Mouse (Mus musculus): ENCODE data around the gene 2900011O08Rik. TPM values are rescaled to one million over a fixed set of nuclear protein-coding genes. Genes with fewer than 3 reads are reported as not detected.

Gene 2900011O08Rik
- polyA plus RNA-seq, 1 experiment, result 260 TPM

- no peak overlapping the region; the same call in 1 of the 2 replicates for H3K27ac ChIP-seq (ENCODE audit: insufficient read depth, low read length)
- peaks cover 12% of the 10 kb centered on the region for H3K4me1 ChIP-seq (ENCODE audit: control insufficient read depth, insufficient read depth, low read length)
- no peak overlapping the region for H3K4me3 ChIP-seq (ENCODE audit: insufficient read depth, low read length)
- no peak for TF ChIP-seq POLR2A (IDR thresholded peaks at IDR 0.05; ENCODE audit: extremely low read depth, insufficient read depth, low read length)
- no peak for TF ChIP-seq CTCF (IDR thresholded peaks at IDR 0.05; ENCODE audit: extremely low read depth, insufficient read depth, low read length)
These were observed 38.9 kb downstream of the 2900011O08Rik start for GRCm38 (mm10) chr16:14025091-14025990.

GRCm38 (mm10) chr16:14029072-14029471 lies 42.7 kb downstream of the 2900011O08Rik start:
- H3K4me1 ChIP-seq (ENCODE audit: control insufficient read depth, insufficient read depth, low read length), result peaks cover 19% of the 10 kb centered on the region
- H3K27ac ChIP-seq (ENCODE audit: insufficient read depth, low read length), result no peak overlapping the region
- H3K4me3 ChIP-seq (ENCODE audit: insufficient read depth, low read length), result no peak overlapping the region
- no peak for TF ChIP-seq CTCF (IDR thresholded peaks at IDR 0.05; ENCODE audit: extremely low read depth, insufficient read depth, low read length)
- no peak for TF ChIP-seq POLR2A (IDR thresholded peaks at IDR 0.05; ENCODE audit: extremely low read depth, insufficient read depth, low read length)

- Histone ChIP-seq H3K4me3 (ENCODE audit: insufficient read depth, low read length) (no peak overlapping the region), H3K4me1 (ENCODE audit: control insufficient read depth, insufficient read depth, low read length) (peaks cover 19% of the 10 kb centered on the region), H3K27ac (ENCODE audit: insufficient read depth, low read length) (peak overlapping the region; percentile 39; the same call in 1 of the 2 replicates)
- no peak for TF ChIP-seq CTCF (IDR thresholded peaks at IDR 0.05; ENCODE audit: extremely low read depth, insufficient read depth, low read length)
- TF ChIP-seq POLR2A (IDR thresholded peaks at IDR 0.05; ENCODE audit: extremely low read depth, insufficient read depth, low read length), result no peak
These were observed 43.4 kb downstream of the 2900011O08Rik start for GRCm38 (mm10) chr16:14029851-14030250.

- TF ChIP-seq POLR2A (IDR thresholded peaks at IDR 0.05; ENCODE audit: extremely low read depth, insufficient read depth, low read length) (no peak), CTCF (IDR thresholded peaks at IDR 0.05; ENCODE audit: extremely low read depth, insufficient read depth, low read length) (no peak)
- Histone ChIP-seq H3K4me3 (ENCODE audit: insufficient read depth, low read length) (no peak overlapping the region), H3K27ac (ENCODE audit: insufficient read depth, low read length) (no peak overlapping the region), H3K4me1 (ENCODE audit: control insufficient read depth, insufficient read depth, low read length) (peaks cover 19% of the 10 kb centered on the region)
These were observed 44.2 kb downstream of the 2900011O08Rik start for GRCm38 (mm10) chr16:14030650-14031049.

GRCm38 (mm10) chr16:14033076-14033475 lies 46.7 kb downstream of the 2900011O08Rik start:
- no peak overlapping the region for H3K4me3 ChIP-seq (ENCODE audit: insufficient read depth, low read length)
- peaks cover 15% of the 10 kb centered on the region for H3K4me1 ChIP-seq (ENCODE audit: control insufficient read depth, insufficient read depth, low read length)
- TF ChIP-seq CTCF (IDR thresholded peaks at IDR 0.05; ENCODE audit: extremely low read depth, insufficient read depth, low read length) (no peak), POLR2A (IDR thresholded peaks at IDR 0.05; ENCODE audit: extremely low read depth, insufficient read depth, low read length) (no peak)

GRCm38 (mm10) chr16:14042421-14042820 lies 56.0 kb downstream of the 2900011O08Rik start:
- Histone ChIP-seq H3K27ac (ENCODE audit: insufficient read depth, low read length) (no peak overlapping the region), H3K4me3 (ENCODE audit: insufficient read depth, low read length) (no peak overlapping the region), H3K4me1 (ENCODE audit: control insufficient read depth, insufficient read depth, low read length) (0 out of 2 replicates have a peak, but pooled peaks cover 1% of the 10 kb centered on the region)
- TF ChIP-seq CTCF (IDR thresholded peaks at IDR 0.05; ENCODE audit: extremely low read depth, insufficient read depth, low read length) (no peak), POLR2A (IDR thresholded peaks at IDR 0.05; ENCODE audit: extremely low read depth, insufficient read depth, low read length) (no peak)

More at GRCm38 (mm10) chr16:14033076-14033475, 46.7 kb downstream of the 2900011O08Rik start:
- no peak overlapping the region for H3K27ac ChIP-seq (ENCODE audit: insufficient read depth, low read length)

GRCm38 (mm10) chr16:14044695-14045094 lies 58.3 kb downstream of the 2900011O08Rik start:
- Histone ChIP-seq H3K4me1 (ENCODE audit: control insufficient read depth, insufficient read depth, low read length) (0 out of 2 replicates have a peak, but pooled peaks cover 1% of the 10 kb centered on the region), H3K27ac (ENCODE audit: insufficient read depth, low read length) (no peak overlapping the region), H3K4me3 (ENCODE audit: insufficient read depth, low read length) (no peak overlapping the region)
- TF ChIP-seq POLR2A (IDR thresholded peaks at IDR 0.05; ENCODE audit: extremely low read depth, insufficient read depth, low read length), result no peak
- TF ChIP-seq CTCF (IDR thresholded peaks at IDR 0.05; ENCODE audit: extremely low read depth, insufficient read depth, low read length), result no peak

GRCm38 (mm10) chr16:14046224-14046756 lies 59.9 kb downstream of the 2900011O08Rik start:
- TF ChIP-seq POLR2A (IDR thresholded peaks at IDR 0.05; ENCODE audit: extremely low read depth, insufficient read depth, low read length) (no peak), CTCF (IDR thresholded peaks at IDR 0.05; ENCODE audit: extremely low read depth, insufficient read depth, low read length) (no peak)
- H3K4me1 ChIP-seq (ENCODE audit: control insufficient read depth, insufficient read depth, low read length), result 0 out of 2 replicates have a peak, but pooled peaks cover 1% of the 10 kb centered on the region
- no peak overlapping the region for H3K4me3 ChIP-seq (ENCODE audit: insufficient read depth, low read length)
- H3K27ac ChIP-seq (ENCODE audit: insufficient read depth, low read length), result no peak overlapping the region

GRCm38 (mm10) chr16:14052221-14052620 lies 65.8 kb downstream of the 2900011O08Rik start:
- Histone ChIP-seq H3K4me1 (ENCODE audit: control insufficient read depth, insufficient read depth, low read length) (peaks cover 11% of the 10 kb centered on the region), H3K4me3 (ENCODE audit: insufficient read depth, low read length) (no peak overlapping the region), H3K27ac (ENCODE audit: insufficient read depth, low read length) (0 out of 2 replicates have a peak overlapping the region, but pooled peaks have one; percentile 5)
- TF ChIP-seq POLR2A (IDR thresholded peaks at IDR 0.05; ENCODE audit: extremely low read depth, insufficient read depth, low read length) (no peak), CTCF (IDR thresholded peaks at IDR 0.05; ENCODE audit: extremely low read depth, insufficient read depth, low read length) (no peak)
